Mouse (Mus musculus) liver, embryonic 14.5 days (tissue): ENCODE results near the gene Nhsl2. TPM values are rescaled to one million over a fixed set of nuclear protein-coding genes. Genes with fewer than 3 reads are reported as not detected.

Experiments used
- ATAC-seq: fragments of 200-750 bp; cut with Nextera tagmentation; 2 replicates; pipeline ENCODE4 v1.8.0; 2017; ENCODE audit warnings: moderate number of reproducible peaks, mild to moderate bottlenecking, moderate library complexity; ENCODE audit not compliant: insufficient read depth
- DNase-seq, 3 experiments: peaks; one replicate each; pipeline ENCODE4 v3.0.0-alpha.2; 2012 to 2013; ENCODE audit warnings: low read depth in 3 of 3, low spot score in 3 of 3
- H3K27ac ChIP-seq: fragments of 300-500 bp; sonication (generic); 2 replicates; pipeline ENCODE4 v1.5.1; 2014; ENCODE audit warnings: moderate library complexity, mild to moderate bottlenecking, control low read depth, inconsistent platforms
- H3K27me3 ChIP-seq: fragments of 300-500 bp; sonication (generic); 2 replicates; pipeline ENCODE4 v1.6.1; 2014; ENCODE audit warnings: mild to moderate bottlenecking, low read length, moderate library complexity; ENCODE audit not compliant: control insufficient read depth, insufficient read depth
- H3K36me3 ChIP-seq: fragments of 300-500 bp; sonication (generic); replicated peaks from 2 replicates; pipeline ENCODE4 v1.6.1; 2014; ENCODE audit warnings: low read depth; ENCODE audit not compliant: control insufficient read depth, insufficient read depth
- H3K4me1 ChIP-seq, 2 experiments: fragments of 200-500 bp in 1 of 2; fragments of 300-500 bp in 1 of 2; sonication (generic) in 1 of 2; replicated peaks; 2 replicates each; pipeline ENCODE4 v1.6.1; 2012 to 2014; ENCODE audit warnings: antibody characterized with exemption in 1 of 2, inconsistent platforms in 1 of 2, low read length in 1 of 2; ENCODE audit not compliant: control insufficient read depth in 2 of 2, insufficient read depth in 2 of 2
- H3K4me2 ChIP-seq: fragments of 300-500 bp; sonication (generic); 2 replicates; pipeline ENCODE4 v1.6.1; 2014; ENCODE audit warnings: low read depth, mild to moderate bottlenecking, control low read depth, moderate library complexity
- H3K4me3 ChIP-seq, 2 experiments: fragments of 200-500 bp in 1 of 2; fragments of 300-500 bp in 1 of 2; sonication (generic) in 1 of 2; 2 replicates each; pipeline ENCODE4 v1.5.1; 2012 to 2014; ENCODE audit warnings: low read depth in 2 of 2, low read length in 2 of 2, mild to moderate bottlenecking in 2 of 2, control low read depth in 1 of 2, inconsistent platforms in 1 of 2, moderate library complexity in 1 of 2; ENCODE audit not compliant: insufficient read depth in 1 of 2
- H3K9ac ChIP-seq: fragments of 300-500 bp; sonication (generic); replicated peaks from 2 replicates; pipeline ENCODE4 v1.6.1; 2014; ENCODE audit warnings: mild to moderate bottlenecking, control low read depth, moderate library complexity
- H3K9me3 ChIP-seq: fragments of 300-500 bp; sonication (generic); 2 replicates; pipeline ENCODE4 v1.6.1; 2016; ENCODE audit warnings: low read length, mixed read lengths; ENCODE audit not compliant: control insufficient read depth
- CTCF ChIP-seq: IDR thresholded peaks from 2 replicates; pipeline ENCODE4 v1.5.1; 2016; ENCODE audit warnings: antibody characterized with exemption, low read depth, control low read depth
- EP300 ChIP-seq: IDR thresholded peaks from 2 replicates; pipeline ENCODE4 v1.6.1; 2016; ENCODE audit warnings: antibody characterized with exemption, low read depth
- WGBS: fragments of 180-500 bp; shearing (Covaris S2); extraction: QIAGEN DNeasy Blood & Tissue Kit; methylation state at CpG from one replicate; pipeline ENCODE4 v1.1.7; 2014; ENCODE audit not compliant: insufficient replicate concordance; 5-methylcytosine and 5-hydroxymethylcytosine counted together
- polyA plus RNA-seq, 2 experiments: library from polyadenylated mRNA; depleted of rRNA in 1 of 2; stranded (reverse) in 1 of 2; unstranded in 1 of 2; fragments of >200 nt; fragmentation: Nextera tagmentation in 1 of 2; extraction: Ambion mirVana in 1 of 2; gene quantifications; 2 replicates each; pipeline versions ENCODE4 v1.2.1 to v1.2.3; 2012 to 2014

The Nhsl2 gene
- polyA plus RNA-seq, 2 experiments, result 0.39 to 1.3 TPM

GRCm38 (mm10) chrX:101878546-101878945 lies 29.4 kb downstream of the Nhsl2 start:
- no peak for TF ChIP-seq CTCF
- no peak for TF ChIP-seq EP300
- H3K4me1 ChIP-seq, result peaks cover 0 to 7% of the 10 kb centered on the region in 2 experiments; a peak in 2 of 4 replicates
- no peak overlapping the region for H3K27ac ChIP-seq
- ATAC-seq, result no peak
- H3K9me3 ChIP-seq, result no peaks in the 10 kb centered on the region
- H3K4me2 ChIP-seq, result no peak overlapping the region
- no peak for DNase-seq
- WGBS, result 35% methylated on average over 4 of the region's 4 CpGs
- H3K27me3 ChIP-seq, result no peaks in the 10 kb centered on the region; the same call in 1 of the 2 replicates
- H3K36me3 ChIP-seq, result no peaks in the 10 kb centered on the region
- H3K4me3 ChIP-seq, result no peak overlapping the region
- no peak overlapping the region for H3K9ac ChIP-seq

- H3K36me3 ChIP-seq, result no peaks in the 10 kb centered on the region
- no peaks in the 10 kb centered on the region; the same call in 1 of the 2 replicates for H3K27me3 ChIP-seq
- no peak overlapping the region for H3K4me2 ChIP-seq
- no peak for ATAC-seq
- no peak for TF ChIP-seq EP300
- no peak for TF ChIP-seq CTCF
- no peaks in the 10 kb centered on the region for H3K9me3 ChIP-seq
- DNase-seq, result no peak
- H3K9ac ChIP-seq, result no peak overlapping the region
- H3K4me1 ChIP-seq, result no peaks in the 10 kb centered on the region
- WGBS, result 40% methylated on average over 3 of the region's 3 CpGs
- no peak overlapping the region for H3K4me3 ChIP-seq
- no peak overlapping the region for H3K27ac ChIP-seq
Observed at GRCm38 (mm10) chrX:101882141-101882751, 33.1 kb downstream of the Nhsl2 start.

DNA sequence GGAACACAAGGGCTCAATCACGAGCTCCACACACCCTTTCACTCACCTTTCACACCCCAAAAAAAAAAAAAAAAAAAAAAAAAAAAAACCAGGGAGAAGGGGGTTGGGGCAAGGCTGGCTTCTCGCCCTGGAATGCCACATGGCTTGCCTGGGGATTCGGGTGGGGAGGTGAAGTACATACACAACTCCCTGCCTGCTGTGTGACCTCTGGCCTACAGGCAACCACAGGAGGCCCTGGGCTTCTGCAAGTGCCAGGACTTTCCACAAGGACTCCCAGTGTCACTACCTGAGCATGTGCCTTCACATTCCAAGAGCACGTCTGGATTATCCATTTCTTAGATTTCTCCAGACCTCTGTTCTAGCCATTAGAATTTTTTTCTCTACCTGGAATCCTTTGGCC lies 40.2 kb downstream of the Nhsl2 start:
- DNase-seq, result no peak
- H3K27me3 ChIP-seq, result no peaks in the 10 kb centered on the region

GRCm38 (mm10) chrX:101889813-101890469 lies 40.8 kb downstream of the Nhsl2 start:
- no peak for TF ChIP-seq CTCF
- no peak for TF ChIP-seq EP300
- Histone ChIP-seq H3K9me3 (no peaks in the 10 kb centered on the region), H3K9ac (no peak overlapping the region), H3K4me1 (no peaks in the 10 kb centered on the region), H3K36me3 (no peaks in the 10 kb centered on the region), H3K27ac (no peak overlapping the region), H3K4me2 (no peak overlapping the region), H3K4me3 (no peak overlapping the region), H3K27me3 (no peaks in the 10 kb centered on the region)
- 45% methylated on average over 4 of the region's 4 CpGs for WGBS
- peak; percentile 23; the same call in 1 of the 2 replicates for ATAC-seq
- no peak for DNase-seq

More for the DNA sequence above, 40.2 kb downstream of the Nhsl2 start:
- H3K4me2 ChIP-seq, result no peak overlapping the region
- H3K9me3 ChIP-seq, result no peaks in the 10 kb centered on the region
- no peak overlapping the region for H3K4me3 ChIP-seq
- no peak overlapping the region for H3K27ac ChIP-seq
- H3K4me1 ChIP-seq, result no peaks in the 10 kb centered on the region
- no peak for TF ChIP-seq EP300
- TF ChIP-seq CTCF, result no peak
- ATAC-seq, result no peak
- 49% methylated on average over 4 of the region's 4 CpGs for WGBS
- no peaks in the 10 kb centered on the region for H3K36me3 ChIP-seq
- no peak overlapping the region for H3K9ac ChIP-seq

DNA sequence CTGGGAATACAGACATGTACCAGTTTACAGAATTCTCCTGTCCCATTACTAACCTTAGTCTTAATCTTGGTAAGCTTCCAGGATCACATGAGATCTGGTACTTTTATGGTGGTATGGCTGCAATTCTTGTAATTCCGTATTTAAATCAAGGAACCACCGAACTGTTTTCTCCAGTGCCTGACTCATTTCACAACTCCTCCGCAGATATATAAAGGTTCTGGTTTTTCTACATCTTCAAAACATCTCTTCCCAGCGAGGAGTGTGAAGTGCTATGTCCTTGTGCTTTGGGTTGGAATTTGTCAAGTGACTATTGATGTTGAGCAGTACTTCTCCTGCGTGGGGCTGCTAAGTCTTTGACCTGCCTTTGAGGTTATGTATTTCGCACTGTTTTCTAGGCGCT lies 44.6 kb downstream of the Nhsl2 start:
- TF ChIP-seq EP300 (no peak), CTCF (no peak)
- DNase-seq (no peak), ATAC-seq (no peak)
- Histone ChIP-seq H3K4me1 (no peaks in the 10 kb centered on the region), H3K36me3 (no peaks in the 10 kb centered on the region), H3K4me3 (no peak overlapping the region), H3K9ac (no peak overlapping the region), H3K27me3 (no peaks in the 10 kb centered on the region), H3K9me3 (no peaks in the 10 kb centered on the region), H3K4me2 (no peak overlapping the region), H3K27ac (no peak overlapping the region)
- 65% methylated on average over 7 of the region's 7 CpGs for WGBS
